Mouse (Mus musculus): Measurements from ENCODE around the gene Atg16l2. TPM values are rescaled to one million over a fixed set of nuclear protein-coding genes. Genes with fewer than 3 reads are reported as not detected.

Gene Atg16l2
- polyA plus RNA-seq, 1 experiment from 2014 or later, result 16.4 TPM

DNA sequence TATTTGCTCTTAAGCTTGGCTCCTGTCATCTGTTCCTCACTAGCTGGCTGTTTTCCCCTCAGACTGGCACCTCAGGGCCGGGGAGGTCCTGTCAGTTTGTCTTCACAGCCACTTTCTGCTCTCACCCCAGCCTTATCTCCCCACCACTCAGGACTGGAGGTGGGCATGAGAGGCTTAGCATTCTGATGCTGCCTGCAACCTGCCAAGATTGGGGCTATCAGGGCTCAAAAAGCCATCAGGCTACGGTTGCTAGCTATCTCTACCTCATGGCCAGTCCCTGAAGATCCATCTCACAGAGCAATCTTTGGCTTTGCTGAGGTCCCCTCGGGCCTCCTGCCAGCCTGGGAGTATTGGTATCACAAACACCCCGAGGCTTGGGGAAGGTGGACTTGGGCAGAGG, 16.8 kb upstream of the Atg16l2 start:
- no peak overlapping the region for H3K4me2 ChIP-seq (ENCODE audit: low read depth, low read length, severe bottlenecking)
- no peak for DNase-seq (ENCODE audit: low spot score)
- no peaks in the 10 kb centered on the region for H3K9me3 ChIP-seq (ENCODE audit: control insufficient read depth, low read length)
- H3K27me3 ChIP-seq (ENCODE audit: control insufficient read depth, insufficient read depth, low read length), result peaks cover 7% of the 10 kb centered on the region
- H3K4me3 ChIP-seq (ENCODE audit: low read depth, low read length), result no peak overlapping the region
- ATAC-seq (replicated peaks; ENCODE audit: low FRiP score), result no peak
- H3K36me3 ChIP-seq (ENCODE audit: control insufficient read depth, insufficient read depth, low read length), result no peaks in the 10 kb centered on the region
- 76% methylated on average over 4 of the region's 4 CpGs for WGBS
- H3K4me1 ChIP-seq (replicated peaks; ENCODE audit: control insufficient read depth, insufficient read depth, low read length), result peaks cover 3% of the 10 kb centered on the region; the same call in 1 of the 2 replicates
- no peak overlapping the region for H3K27ac ChIP-seq (ENCODE audit: low read depth, low read length)
- H3K9ac ChIP-seq (ENCODE audit: low read length), result no peak overlapping the region

DNA sequence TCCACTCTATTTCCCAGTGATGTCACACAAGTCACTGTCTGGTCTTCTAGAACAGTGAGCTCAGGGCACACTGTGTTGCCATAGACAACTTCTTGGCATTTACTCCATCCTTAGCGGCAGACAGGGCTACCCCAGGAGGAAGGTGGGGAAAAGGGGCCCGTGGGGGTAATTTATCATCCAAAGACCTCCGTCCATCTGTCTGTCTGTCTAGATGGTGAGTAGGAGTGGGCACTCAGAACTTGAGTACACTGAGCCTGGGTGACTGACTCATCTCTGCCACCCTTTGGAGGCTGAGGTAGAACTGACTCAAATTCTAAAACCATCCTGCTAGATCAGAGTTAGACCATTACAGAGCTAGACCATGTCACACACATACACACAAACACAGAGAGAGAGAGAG, 15.0 kb upstream of the Atg16l2 start, which contains the start of gene Stard10:
TSS of gene Stard10 (plus strand) at position 73 of the 400 bp plus-strand sequence.
- no peak for ATAC-seq (replicated peaks; ENCODE audit: low FRiP score)
- H3K27me3 ChIP-seq (ENCODE audit: control insufficient read depth, insufficient read depth, low read length), result peaks cover 7% of the 10 kb centered on the region
- H3K4me2 ChIP-seq (ENCODE audit: low read depth, low read length, severe bottlenecking), result no peak within 1 kb of the TSS
- WGBS, result 89% methylated on average over 3 of the region's 3 CpGs
- H3K9ac ChIP-seq (ENCODE audit: low read length), result no peak within 1 kb of the TSS
- H3K27ac ChIP-seq (ENCODE audit: low read depth, low read length), result no peak within 1 kb of the TSS
- no peak within 1 kb of the TSS for H3K4me3 ChIP-seq (ENCODE audit: low read depth, low read length)
- H3K4me1 ChIP-seq (replicated peaks; ENCODE audit: control insufficient read depth, insufficient read depth, low read length), result peaks cover 3% of the 10 kb centered on the region; the same call in 1 of the 2 replicates
- no peaks in the 10 kb centered on the region for H3K36me3 ChIP-seq (ENCODE audit: control insufficient read depth, insufficient read depth, low read length)
- no peaks in the 10 kb centered on the region for H3K9me3 ChIP-seq (ENCODE audit: control insufficient read depth, low read length)
- no peak for DNase-seq (ENCODE audit: low spot score)

DNA sequence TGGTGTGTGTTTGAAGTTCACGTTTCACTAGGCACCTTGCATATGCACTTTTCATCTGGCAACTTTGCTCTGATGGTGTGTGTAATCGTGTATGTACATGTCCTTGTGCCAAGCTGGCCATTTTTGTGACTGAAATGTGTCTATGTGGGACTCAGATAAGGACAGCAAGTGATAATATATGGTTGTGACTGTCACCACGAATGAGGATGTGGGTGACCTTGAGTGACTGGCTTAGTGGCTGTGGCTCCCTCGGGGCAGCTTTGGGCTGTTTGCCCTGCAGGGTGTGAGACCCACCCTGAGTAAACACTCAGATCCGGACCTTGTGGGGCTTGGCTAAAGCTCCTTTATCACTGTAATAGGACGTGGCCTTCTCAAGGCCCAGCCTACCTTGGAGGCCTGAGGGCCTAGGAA, 14.5 kb upstream of the Atg16l2 start:
- 78% methylated on average over 6 of the region's 6 CpGs for WGBS
- Histone ChIP-seq H3K9me3 (ENCODE audit: control insufficient read depth, low read length) (no peaks in the 10 kb centered on the region), H3K4me2 (ENCODE audit: low read depth, low read length, severe bottlenecking) (no peak overlapping the region), H3K36me3 (ENCODE audit: control insufficient read depth, insufficient read depth, low read length) (no peaks in the 10 kb centered on the region), H3K27me3 (ENCODE audit: control insufficient read depth, insufficient read depth, low read length) (peaks cover 3% of the 10 kb centered on the region), H3K27ac (ENCODE audit: low read depth, low read length) (no peak overlapping the region), H3K4me3 (ENCODE audit: low read depth, low read length) (no peak overlapping the region), H3K4me1 (replicated peaks; ENCODE audit: control insufficient read depth, insufficient read depth, low read length) (peaks cover 2% of the 10 kb centered on the region; the same call in 1 of the 2 replicates), H3K9ac (ENCODE audit: low read length) (no peak overlapping the region)
- DNase-seq (ENCODE audit: low spot score) (no peak), ATAC-seq (replicated peaks; ENCODE audit: low FRiP score) (no peak)

DNA sequence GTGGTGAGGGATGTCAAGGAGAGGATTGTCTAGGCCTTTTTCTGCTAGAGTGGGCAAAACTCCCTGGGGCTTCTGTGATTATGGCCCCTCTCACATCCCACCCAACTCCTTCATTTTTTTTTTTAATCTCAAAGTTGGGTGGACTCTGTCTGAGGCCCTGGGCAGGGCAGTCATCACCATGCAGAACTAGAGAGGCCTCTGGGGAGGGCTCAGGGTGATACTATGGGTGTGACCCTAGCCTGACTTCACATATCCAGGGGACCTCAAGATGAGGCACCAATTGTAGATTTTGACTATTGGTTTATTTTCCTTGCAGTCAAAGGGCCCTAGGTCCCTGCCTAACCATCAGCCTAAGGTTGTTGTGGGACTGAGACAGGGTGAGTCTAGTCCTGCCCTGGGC, 13.6 kb upstream of the Atg16l2 start:
- no peak overlapping the region for H3K27ac ChIP-seq (ENCODE audit: low read depth, low read length)
- no peaks in the 10 kb centered on the region for H3K36me3 ChIP-seq (ENCODE audit: control insufficient read depth, insufficient read depth, low read length)
- H3K9me3 ChIP-seq (ENCODE audit: control insufficient read depth, low read length), result no peaks in the 10 kb centered on the region
- ATAC-seq (replicated peaks; ENCODE audit: low FRiP score) (no peak), DNase-seq (ENCODE audit: low spot score) (no peak)
- no peak overlapping the region for H3K4me3 ChIP-seq (ENCODE audit: low read depth, low read length)
- H3K4me2 ChIP-seq (ENCODE audit: low read depth, low read length, severe bottlenecking), result no peak overlapping the region
- no peaks in the 10 kb centered on the region; the same call in 1 of the 2 replicates for H3K4me1 ChIP-seq (replicated peaks; ENCODE audit: control insufficient read depth, insufficient read depth, low read length)
- peaks cover 2% of the 10 kb centered on the region; the same call in 1 of the 2 replicates for H3K27me3 ChIP-seq (ENCODE audit: control insufficient read depth, insufficient read depth, low read length)
- no peak overlapping the region for H3K9ac ChIP-seq (ENCODE audit: low read length)

DNA sequence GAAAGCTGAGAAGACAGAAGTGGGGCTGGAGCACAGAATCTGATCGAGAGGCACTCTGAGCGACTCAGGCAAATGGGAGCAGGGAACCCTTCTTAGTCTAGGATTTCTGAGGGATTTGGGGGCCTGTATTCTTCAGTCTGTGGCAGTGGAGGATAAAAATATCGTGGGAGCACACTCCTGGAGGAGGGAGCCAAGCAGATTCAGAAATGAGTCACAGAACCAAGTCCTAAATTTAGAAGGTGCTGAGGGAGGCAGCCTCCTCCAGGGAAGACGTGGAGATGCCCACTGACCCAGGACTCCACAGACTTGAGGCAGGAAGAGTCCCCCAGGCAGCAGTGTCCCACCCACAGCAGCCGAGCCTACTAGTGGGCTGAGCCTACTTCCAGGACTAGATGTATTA, 12.3 kb upstream of the Atg16l2 start:
- ATAC-seq (replicated peaks; ENCODE audit: low FRiP score) (no peak), DNase-seq (ENCODE audit: low spot score) (no peak)
- H3K36me3 ChIP-seq (ENCODE audit: control insufficient read depth, insufficient read depth, low read length), result no peaks in the 10 kb centered on the region
- no peak overlapping the region for H3K4me2 ChIP-seq (ENCODE audit: low read depth, low read length, severe bottlenecking)
- 0 out of 2 replicates have a peak, but pooled peaks cover 2% of the 10 kb centered on the region for H3K27me3 ChIP-seq (ENCODE audit: control insufficient read depth, insufficient read depth, low read length)
- 0 out of 2 replicates have a peak, but pooled peaks cover 3% of the 10 kb centered on the region for H3K4me1 ChIP-seq (replicated peaks; ENCODE audit: control insufficient read depth, insufficient read depth, low read length)
- no peak overlapping the region for H3K27ac ChIP-seq (ENCODE audit: low read depth, low read length)
- H3K4me3 ChIP-seq (ENCODE audit: low read depth, low read length), result no peak overlapping the region
- no peak overlapping the region for H3K9ac ChIP-seq (ENCODE audit: low read length)
- 68% methylated on average over 5 of the region's 5 CpGs for WGBS
- H3K9me3 ChIP-seq (ENCODE audit: control insufficient read depth, low read length), result no peaks in the 10 kb centered on the region

DNA sequence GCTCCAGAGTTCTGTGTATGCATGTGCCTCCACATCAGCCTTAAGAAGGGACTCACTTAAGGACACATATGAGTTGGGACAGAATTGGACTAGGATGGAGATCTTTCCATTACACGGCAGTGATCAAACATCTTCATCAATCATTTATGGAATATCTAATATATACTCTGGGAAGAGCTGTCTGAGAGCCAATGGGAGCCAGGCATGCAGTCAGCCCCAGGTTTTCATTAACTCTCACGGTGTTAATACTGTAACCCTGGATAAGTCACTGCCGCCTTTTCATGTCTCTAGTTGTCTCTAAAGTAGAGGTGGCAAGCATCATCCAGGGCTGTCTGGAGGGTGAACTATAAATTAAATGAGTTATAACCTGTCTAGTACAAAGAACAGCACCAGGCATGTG, 11.0 kb upstream of the Atg16l2 start:
- no peaks in the 10 kb centered on the region for H3K36me3 ChIP-seq (ENCODE audit: control insufficient read depth, insufficient read depth, low read length)
- H3K27me3 ChIP-seq (ENCODE audit: control insufficient read depth, insufficient read depth, low read length), result 0 out of 2 replicates have a peak, but pooled peaks cover 1% of the 10 kb centered on the region
- no peak overlapping the region for H3K4me3 ChIP-seq (ENCODE audit: low read depth, low read length)
- H3K9me3 ChIP-seq (ENCODE audit: control insufficient read depth, low read length), result no peaks in the 10 kb centered on the region
- no peak overlapping the region for H3K9ac ChIP-seq (ENCODE audit: low read length)
- H3K4me1 ChIP-seq (replicated peaks; ENCODE audit: control insufficient read depth, insufficient read depth, low read length), result 0 out of 2 replicates have a peak, but pooled peaks cover 3% of the 10 kb centered on the region
- 85% methylated on average over 3 of the region's 3 CpGs for WGBS
- DNase-seq (ENCODE audit: low spot score) (no peak), ATAC-seq (replicated peaks; ENCODE audit: low FRiP score) (no peak)
- H3K4me2 ChIP-seq (ENCODE audit: low read depth, low read length, severe bottlenecking), result no peak overlapping the region
- H3K27ac ChIP-seq (ENCODE audit: low read depth, low read length), result no peak overlapping the region

DNA sequence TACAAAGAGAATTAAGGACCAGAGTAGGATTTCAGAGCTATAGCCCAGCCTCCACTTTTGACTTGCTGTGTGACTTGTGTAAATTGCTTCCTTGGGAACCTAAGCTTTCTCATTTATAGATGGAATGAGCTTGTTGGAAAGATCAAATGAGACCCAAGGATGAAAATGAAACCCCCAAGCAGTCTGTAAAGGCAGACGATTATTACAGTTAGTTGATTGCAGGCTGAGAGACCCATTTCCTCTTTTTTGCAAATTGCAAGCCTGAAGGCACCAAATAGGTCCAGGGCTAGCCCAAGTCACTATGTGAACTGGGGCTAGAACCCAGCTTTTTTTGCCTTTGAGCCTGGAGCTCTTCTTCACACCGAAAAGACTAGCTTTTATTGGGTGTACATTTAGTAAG, 9.0 kb upstream of the Atg16l2 start:
- 44% methylated on average over 2 of the region's 2 CpGs for WGBS
- H3K27me3 ChIP-seq (ENCODE audit: control insufficient read depth, insufficient read depth, low read length), result no peaks in the 10 kb centered on the region
- no peak for DNase-seq (ENCODE audit: low spot score)
- H3K36me3 ChIP-seq (ENCODE audit: control insufficient read depth, insufficient read depth, low read length), result no peaks in the 10 kb centered on the region
- H3K27ac ChIP-seq (ENCODE audit: low read depth, low read length), result no peak overlapping the region
- peak overlapping the region; percentile 18; the same call in 1 of the 2 replicates for H3K9ac ChIP-seq (ENCODE audit: low read length)
- H3K9me3 ChIP-seq (ENCODE audit: control insufficient read depth, low read length), result no peaks in the 10 kb centered on the region
- H3K4me3 ChIP-seq (ENCODE audit: low read depth, low read length), result 0 out of 2 replicates have a peak overlapping the region, but pooled peaks have one; percentile 54
- ATAC-seq (replicated peaks; ENCODE audit: low FRiP score), result no peak
- 0 out of 2 replicates have a peak, but pooled peaks cover 3% of the 10 kb centered on the region for H3K4me1 ChIP-seq (replicated peaks; ENCODE audit: control insufficient read depth, insufficient read depth, low read length)
- peak overlapping the region; percentile 52 for H3K4me2 ChIP-seq (ENCODE audit: low read depth, low read length, severe bottlenecking)

DNA sequence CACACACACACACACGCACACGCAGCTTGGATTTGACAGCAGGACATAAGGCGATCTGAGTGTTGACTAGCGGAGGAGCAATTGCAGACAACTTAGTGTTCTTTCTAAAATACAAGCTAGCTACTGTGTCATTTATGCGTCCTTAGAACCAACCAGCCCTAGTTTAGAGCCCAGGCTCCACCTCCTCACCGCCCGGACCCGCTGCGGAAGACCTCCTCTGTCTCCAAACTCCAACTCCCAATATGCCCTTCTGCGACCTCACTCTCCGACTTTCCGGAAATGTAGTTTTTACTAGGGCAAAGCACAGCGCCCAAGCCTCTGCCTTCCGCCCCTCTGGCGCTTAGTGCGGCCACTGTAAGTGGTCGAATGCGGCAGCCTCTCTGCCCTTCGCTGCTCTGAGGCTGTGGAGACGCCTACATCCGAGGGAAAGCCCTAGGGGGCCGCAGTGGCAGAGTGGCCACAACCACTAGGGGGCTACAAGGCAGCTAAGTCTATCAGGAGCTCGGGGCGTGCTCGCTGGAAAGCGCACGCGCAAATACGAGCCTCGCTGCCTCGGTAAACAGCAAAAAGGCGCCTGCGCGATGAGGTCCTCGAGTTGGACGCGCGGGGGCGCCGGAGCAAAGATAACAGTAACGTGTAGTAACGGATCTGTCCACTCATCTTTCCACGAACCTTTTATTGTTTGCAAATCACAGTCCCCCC, 8.4 kb upstream of the Atg16l2 start:
- DNase-seq (ENCODE audit: low spot score) (peak; percentile 98), ATAC-seq (replicated peaks; ENCODE audit: low FRiP score) (peak; percentile 95)
- Histone ChIP-seq H3K4me2 (ENCODE audit: low read depth, low read length, severe bottlenecking) (peak overlapping the region; percentile 52), H3K27ac (ENCODE audit: low read depth, low read length) (peak overlapping the region; percentile 68; the same call in 1 of the 2 replicates), H3K4me1 (replicated peaks; ENCODE audit: control insufficient read depth, insufficient read depth, low read length) (0 out of 2 replicates have a peak, but pooled peaks cover 3% of the 10 kb centered on the region), H3K9ac (ENCODE audit: low read length) (peak overlapping the region; percentile 72), H3K36me3 (ENCODE audit: control insufficient read depth, insufficient read depth, low read length) (no peaks in the 10 kb centered on the region), H3K4me3 (ENCODE audit: low read depth, low read length) (peak overlapping the region; percentile 54), H3K9me3 (ENCODE audit: control insufficient read depth, low read length) (no peaks in the 10 kb centered on the region), H3K27me3 (ENCODE audit: control insufficient read depth, insufficient read depth, low read length) (no peaks in the 10 kb centered on the region)
- WGBS, result 1% methylated on average over 43 of the region's 43 CpGs

DNA sequence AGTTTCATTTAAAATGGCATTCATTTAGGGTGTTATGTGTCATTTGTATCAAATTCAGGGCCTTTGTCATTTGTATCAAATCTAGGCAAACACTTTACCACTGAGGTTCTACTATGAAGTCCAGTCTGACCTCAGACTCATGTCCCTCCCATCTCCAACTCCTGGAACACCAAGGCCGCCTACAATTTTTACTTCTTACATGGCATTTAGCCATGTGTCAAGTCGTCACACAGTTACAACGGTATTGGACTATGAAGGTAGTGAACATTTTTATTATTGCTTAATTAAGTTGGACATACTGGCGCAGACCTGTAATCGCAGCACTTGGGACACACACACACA, 7.9 kb upstream of the Atg16l2 start:
- Histone ChIP-seq H3K4me1 (replicated peaks; ENCODE audit: control insufficient read depth, insufficient read depth, low read length) (0 out of 2 replicates have a peak, but pooled peaks cover 3% of the 10 kb centered on the region), H3K36me3 (ENCODE audit: control insufficient read depth, insufficient read depth, low read length) (no peaks in the 10 kb centered on the region), H3K27me3 (ENCODE audit: control insufficient read depth, insufficient read depth, low read length) (no peaks in the 10 kb centered on the region), H3K9ac (ENCODE audit: low read length) (peak overlapping the region; percentile 72), H3K4me2 (ENCODE audit: low read depth, low read length, severe bottlenecking) (peak overlapping the region; percentile 52), H3K9me3 (ENCODE audit: control insufficient read depth, low read length) (no peaks in the 10 kb centered on the region), H3K4me3 (ENCODE audit: low read depth, low read length) (peak overlapping the region; percentile 54), H3K27ac (ENCODE audit: low read depth, low read length) (no peak overlapping the region)
- WGBS, result 43% methylated on average over 5 of the region's 5 CpGs
- ATAC-seq (replicated peaks; ENCODE audit: low FRiP score) (peak; percentile 35; the same call in 1 of the 2 replicates), DNase-seq (ENCODE audit: low spot score) (no peak)

Data from forebrain, embryonic 11.5 days (tissue).